Mouse (Mus musculus) liver, embryonic 14.5 days (tissue): ENCODE measurements around the gene Lpp. TPM values are rescaled to one million over a fixed set of nuclear protein-coding genes. Genes with fewer than 3 reads are reported as not detected.

Source experiments
- ATAC-seq: fragments of 200-750 bp; cut with Nextera tagmentation; 2 replicates; pipeline ENCODE4 v1.8.0; 2017; ENCODE audit warnings: moderate number of reproducible peaks, mild to moderate bottlenecking, moderate library complexity; ENCODE audit not compliant: insufficient read depth
- DNase-seq, 3 experiments: peaks; one replicate each; pipeline ENCODE4 v3.0.0-alpha.2; 2012 to 2013; ENCODE audit warnings: low read depth in 3 of 3, low spot score in 3 of 3
- H3K27ac ChIP-seq: fragments of 300-500 bp; sonication (generic); 2 replicates; pipeline ENCODE4 v1.5.1; 2014; ENCODE audit warnings: moderate library complexity, mild to moderate bottlenecking, control low read depth, inconsistent platforms
- H3K27me3 ChIP-seq: fragments of 300-500 bp; sonication (generic); 2 replicates; pipeline ENCODE4 v1.6.1; 2014; ENCODE audit warnings: mild to moderate bottlenecking, low read length, moderate library complexity; ENCODE audit not compliant: control insufficient read depth, insufficient read depth
- H3K36me3 ChIP-seq: fragments of 300-500 bp; sonication (generic); replicated peaks from 2 replicates; pipeline ENCODE4 v1.6.1; 2014; ENCODE audit warnings: low read depth; ENCODE audit not compliant: control insufficient read depth, insufficient read depth
- H3K4me1 ChIP-seq, 2 experiments: fragments of 200-500 bp in 1 of 2; fragments of 300-500 bp in 1 of 2; sonication (generic) in 1 of 2; replicated peaks; 2 replicates each; pipeline ENCODE4 v1.6.1; 2012 to 2014; ENCODE audit warnings: antibody characterized with exemption in 1 of 2, inconsistent platforms in 1 of 2, low read length in 1 of 2; ENCODE audit not compliant: control insufficient read depth in 2 of 2, insufficient read depth in 2 of 2
- H3K4me2 ChIP-seq: fragments of 300-500 bp; sonication (generic); 2 replicates; pipeline ENCODE4 v1.6.1; 2014; ENCODE audit warnings: low read depth, mild to moderate bottlenecking, control low read depth, moderate library complexity
- H3K4me3 ChIP-seq, 2 experiments: fragments of 200-500 bp in 1 of 2; fragments of 300-500 bp in 1 of 2; sonication (generic) in 1 of 2; 2 replicates each; pipeline ENCODE4 v1.5.1; 2012 to 2014; ENCODE audit warnings: low read depth in 2 of 2, low read length in 2 of 2, mild to moderate bottlenecking in 2 of 2, control low read depth in 1 of 2, inconsistent platforms in 1 of 2, moderate library complexity in 1 of 2; ENCODE audit not compliant: insufficient read depth in 1 of 2
- H3K9ac ChIP-seq: fragments of 300-500 bp; sonication (generic); replicated peaks from 2 replicates; pipeline ENCODE4 v1.6.1; 2014; ENCODE audit warnings: mild to moderate bottlenecking, control low read depth, moderate library complexity
- H3K9me3 ChIP-seq: fragments of 300-500 bp; sonication (generic); 2 replicates; pipeline ENCODE4 v1.6.1; 2016; ENCODE audit warnings: low read length, mixed read lengths; ENCODE audit not compliant: control insufficient read depth
- CTCF ChIP-seq: IDR thresholded peaks from 2 replicates; pipeline ENCODE4 v1.5.1; 2016; ENCODE audit warnings: antibody characterized with exemption, low read depth, control low read depth
- EP300 ChIP-seq: IDR thresholded peaks from 2 replicates; pipeline ENCODE4 v1.6.1; 2016; ENCODE audit warnings: antibody characterized with exemption, low read depth
- WGBS: fragments of 180-500 bp; shearing (Covaris S2); extraction: QIAGEN DNeasy Blood & Tissue Kit; methylation state at CpG from one replicate; pipeline ENCODE4 v1.1.7; 2014; ENCODE audit not compliant: insufficient replicate concordance; 5-methylcytosine and 5-hydroxymethylcytosine counted together
- polyA plus RNA-seq, 2 experiments: library from polyadenylated mRNA; depleted of rRNA in 1 of 2; stranded (reverse) in 1 of 2; unstranded in 1 of 2; fragments of >200 nt; fragmentation: Nextera tagmentation in 1 of 2; extraction: Ambion mirVana in 1 of 2; gene quantifications; 2 replicates each; pipeline versions ENCODE4 v1.2.1 to v1.2.3; 2012 to 2014

Gene Lpp
- polyA plus RNA-seq, 2 experiments = 1.4 to 4.3 TPM

DNA sequence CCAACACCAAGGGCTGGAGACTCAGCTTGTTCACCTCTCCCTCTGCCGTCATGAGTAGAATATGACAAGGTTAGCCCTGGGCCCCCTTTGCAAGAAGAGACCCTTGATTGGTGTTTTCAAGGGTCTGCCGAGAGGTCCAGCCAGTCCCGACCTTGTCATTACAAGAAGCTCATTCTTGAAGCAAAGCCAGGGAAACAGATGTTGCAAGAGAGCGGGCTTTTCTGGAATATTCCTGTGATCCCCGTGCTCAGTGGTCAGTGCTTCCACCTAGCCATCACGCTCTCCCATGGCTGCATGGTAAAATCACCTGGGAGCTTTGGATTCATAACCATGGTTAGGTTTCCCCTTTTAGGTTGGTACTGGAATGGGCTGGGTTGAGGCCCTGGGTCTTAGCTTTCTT lies 89.3 kb downstream of the Lpp start:
- Histone ChIP-seq H3K27ac (no peak overlapping the region), H3K4me3 (no peak overlapping the region), H3K9ac (no peak overlapping the region), H3K9me3 (no peaks in the 10 kb centered on the region), H3K4me1 (peaks cover 0 to 2% of the 10 kb centered on the region in 2 experiments; a peak in 1 of 4 replicates), H3K27me3 (no peaks in the 10 kb centered on the region), H3K36me3 (no peaks in the 10 kb centered on the region), H3K4me2 (no peak overlapping the region)
- DNase-seq = no peak
- 65% methylated on average over 6 of the region's 6 CpGs for WGBS
- ATAC-seq = no peak
- TF ChIP-seq EP300 = no peak
- no peak for TF ChIP-seq CTCF

DNA sequence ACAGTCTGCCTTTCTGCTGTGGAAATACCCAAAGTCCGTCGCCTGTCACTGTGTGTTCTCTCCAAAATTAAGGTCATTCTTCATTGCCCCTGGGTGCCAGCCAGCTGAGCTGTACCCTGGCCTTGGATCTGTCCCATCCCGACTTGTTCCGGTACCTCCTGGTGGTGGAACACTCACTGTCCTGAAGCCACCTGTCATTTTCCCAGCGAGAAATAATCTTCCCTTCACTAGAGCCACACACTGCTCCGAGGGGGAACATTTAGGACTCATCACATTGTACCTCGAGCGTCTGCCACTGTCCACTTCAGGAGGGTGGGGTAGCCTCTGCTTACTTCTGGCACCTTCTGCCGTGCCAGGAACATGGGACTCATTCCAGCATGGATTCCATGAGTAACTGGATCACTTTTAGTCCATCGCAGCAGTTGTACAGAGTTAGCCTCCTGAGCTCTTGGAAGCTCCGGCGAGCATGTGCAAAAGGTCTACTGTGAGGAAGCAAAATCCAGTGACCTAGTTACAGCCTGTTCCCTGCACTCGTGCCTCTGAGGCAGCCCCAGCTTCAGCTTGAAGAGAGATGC lies 90.3 kb downstream of the Lpp start:
- H3K4me3 ChIP-seq = no peak overlapping the region
- ATAC-seq = no peak
- H3K9ac ChIP-seq = no peak overlapping the region
- DNase-seq = no peak
- H3K36me3 ChIP-seq = no peaks in the 10 kb centered on the region
- WGBS = 64% methylated on average over 13 of the region's 13 CpGs
- no peaks in the 10 kb centered on the region for H3K9me3 ChIP-seq
- H3K4me2 ChIP-seq = no peak overlapping the region
- peaks cover 0 to 2% of the 10 kb centered on the region in 2 experiments; a peak in 1 of 4 replicates for H3K4me1 ChIP-seq
- no peak for TF ChIP-seq EP300
- TF ChIP-seq CTCF = no peak
- H3K27me3 ChIP-seq = no peaks in the 10 kb centered on the region
- H3K27ac ChIP-seq = no peak overlapping the region

DNA sequence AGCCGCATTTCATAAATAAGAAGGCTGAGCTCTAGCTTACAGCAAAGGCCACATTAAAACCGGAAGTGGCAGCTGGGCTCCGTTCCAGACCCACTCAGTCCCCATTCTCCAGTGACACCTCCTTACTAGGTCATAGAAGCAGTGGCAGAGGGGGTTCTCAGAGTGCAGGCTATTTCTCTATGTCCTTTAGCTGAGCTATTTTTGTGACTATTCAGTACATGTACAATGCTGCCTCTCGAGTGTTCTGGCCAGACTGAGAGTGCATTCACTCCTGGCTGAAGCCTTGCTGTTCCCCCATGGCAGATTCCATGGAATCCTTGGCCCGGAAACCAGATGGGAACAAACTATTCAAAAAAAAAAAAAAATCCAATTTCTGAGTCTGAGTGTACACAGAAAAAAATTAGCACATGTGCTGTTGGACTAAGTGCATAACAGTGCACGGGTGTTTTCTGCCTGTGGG lies 94.5 kb downstream of the Lpp start:
- H3K9me3 ChIP-seq = no peaks in the 10 kb centered on the region
- H3K27ac ChIP-seq = no peak overlapping the region
- H3K4me1 ChIP-seq = peaks cover 0 to 10% of the 10 kb centered on the region in 2 experiments; a peak in 1 of 4 replicates
- WGBS = 62% methylated on average over 6 of the region's 6 CpGs
- no peaks in the 10 kb centered on the region for H3K27me3 ChIP-seq
- DNase-seq = no peak
- TF ChIP-seq EP300 = no peak
- ATAC-seq = no peak
- H3K9ac ChIP-seq = no peak overlapping the region
- H3K4me2 ChIP-seq = no peak overlapping the region
- H3K4me3 ChIP-seq = no peak overlapping the region
- H3K36me3 ChIP-seq = no peaks in the 10 kb centered on the region

DNA sequence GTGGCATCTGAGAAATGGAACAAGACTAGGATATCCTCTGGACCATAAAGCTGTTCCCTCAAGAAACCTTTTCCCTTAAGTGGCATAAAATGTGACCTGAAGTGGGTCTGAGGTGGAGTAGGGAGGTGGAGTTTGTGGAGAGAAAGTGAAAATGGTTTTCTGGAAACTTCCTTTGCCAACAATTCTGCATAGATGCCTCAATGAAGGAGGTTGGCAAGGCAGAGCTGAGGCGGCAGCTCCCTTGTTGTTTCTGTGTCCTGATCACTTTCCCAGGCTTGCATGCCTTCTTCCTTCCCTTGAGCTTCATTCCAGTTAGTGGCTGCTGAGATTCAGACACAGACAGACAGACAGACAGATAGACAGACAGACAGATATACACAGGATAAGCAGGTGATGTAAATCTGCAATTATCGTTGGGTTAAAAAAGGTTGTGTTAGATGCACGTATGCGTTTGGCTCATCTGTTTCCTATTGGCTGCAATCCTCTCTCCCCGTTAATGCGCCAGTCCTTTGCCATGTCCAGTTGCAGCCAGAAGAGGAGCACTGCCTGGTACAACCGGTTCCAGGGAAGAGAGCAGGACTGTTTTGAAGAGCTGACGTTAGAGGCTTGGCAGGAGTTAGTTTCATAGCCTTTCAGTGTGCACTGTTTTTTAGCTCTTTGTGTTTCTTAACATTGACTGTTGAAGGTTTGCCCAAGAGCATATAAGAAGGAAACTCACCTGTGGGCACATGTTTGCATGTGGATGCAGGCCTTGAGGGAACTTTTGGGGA lies 96.4 kb downstream of the Lpp start:
- no peak overlapping the region for H3K27ac ChIP-seq
- peaks cover 0 to 10% of the 10 kb centered on the region in 2 experiments; a peak in 1 of 4 replicates for H3K4me1 ChIP-seq
- no peaks in the 10 kb centered on the region for H3K9me3 ChIP-seq
- H3K27me3 ChIP-seq = no peaks in the 10 kb centered on the region
- 68% methylated on average over 8 of the region's 8 CpGs for WGBS
- no peak overlapping the region for H3K4me3 ChIP-seq
- TF ChIP-seq EP300 = no peak
- no peak for TF ChIP-seq CTCF
- no peak for ATAC-seq
- DNase-seq = no peak
- no peak overlapping the region for H3K9ac ChIP-seq
- no peaks in the 10 kb centered on the region for H3K36me3 ChIP-seq
- H3K4me2 ChIP-seq = no peak overlapping the region

DNA sequence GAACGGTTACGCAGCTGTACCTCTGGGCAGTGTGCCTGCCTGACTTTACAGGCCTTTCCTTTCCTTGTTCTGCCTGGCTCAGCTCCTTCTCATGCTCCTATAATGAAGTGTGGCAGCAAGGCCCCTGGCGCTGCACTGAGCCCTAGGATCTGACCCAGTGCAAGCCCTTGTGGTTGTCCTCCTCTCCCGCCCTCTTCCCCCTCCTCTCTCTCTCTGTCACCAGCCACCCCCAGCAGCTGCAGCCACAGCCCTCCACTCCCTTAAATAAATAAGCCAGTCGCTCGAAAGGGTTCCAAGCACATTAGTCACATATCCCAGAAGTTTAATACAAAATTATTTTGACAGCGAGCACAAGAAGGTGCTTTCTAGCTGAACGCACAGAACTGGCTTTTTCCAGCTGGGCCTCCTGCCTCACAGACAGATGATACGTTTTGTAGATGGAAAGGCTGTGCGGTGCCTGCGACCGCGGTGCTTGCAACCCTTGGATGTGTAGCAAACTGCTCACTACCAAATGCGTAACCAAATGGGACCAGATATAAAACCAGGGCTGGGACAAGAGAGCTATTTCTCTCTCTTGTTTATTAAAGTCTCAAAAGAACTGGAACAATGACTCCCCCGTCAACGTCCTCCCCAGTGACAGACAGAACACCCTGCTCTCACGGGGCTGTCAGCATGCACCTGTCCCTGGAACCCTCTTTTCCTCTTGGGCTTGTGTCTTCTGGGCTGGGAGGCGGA lies 97.6 kb downstream of the Lpp start:
- DNase-seq (no peak), ATAC-seq (no peak)
- WGBS = 58% methylated on average over 18 of the region's 18 CpGs
- Histone ChIP-seq H3K36me3 (no peaks in the 10 kb centered on the region), H3K27me3 (no peaks in the 10 kb centered on the region), H3K4me3 (no peak overlapping the region), H3K9me3 (no peaks in the 10 kb centered on the region), H3K4me2 (no peak overlapping the region), H3K27ac (no peak overlapping the region), H3K9ac (no peak overlapping the region), H3K4me1 (peaks cover 0 to 13% of the 10 kb centered on the region in 2 experiments; a peak in 2 of 4 replicates)
- no peak for TF ChIP-seq EP300
- no peak for TF ChIP-seq CTCF
